Mouse (Mus musculus) heart, adult 2 months (tissue): ENCODE data around the gene Kcnma1.

Source experiments
- CTCF ChIP-seq: fragments of 200-600 bp; IDR thresholded peaks from 2 replicates; pipeline ENCODE4 v1.8.1; 2022; ENCODE audit warnings: antibody characterized with exemption, mild to moderate bottlenecking, moderate library complexity
- EP300 ChIP-seq: fragments of 200-500 bp; IDR thresholded peaks from 2 replicates; pipeline ENCODE4 v1.6.1; 2011; ENCODE audit warnings: low read depth, low read length, control low read depth; ENCODE audit not compliant: insufficient read depth
- POLR2A ChIP-seq: fragments of 200-500 bp; IDR thresholded peaks from 2 replicates; pipeline ENCODE4 v1.6.1; 2011; ENCODE audit warnings: mild to moderate bottlenecking, low read depth, low read length, control low read depth; ENCODE audit not compliant: insufficient read depth

DNA sequence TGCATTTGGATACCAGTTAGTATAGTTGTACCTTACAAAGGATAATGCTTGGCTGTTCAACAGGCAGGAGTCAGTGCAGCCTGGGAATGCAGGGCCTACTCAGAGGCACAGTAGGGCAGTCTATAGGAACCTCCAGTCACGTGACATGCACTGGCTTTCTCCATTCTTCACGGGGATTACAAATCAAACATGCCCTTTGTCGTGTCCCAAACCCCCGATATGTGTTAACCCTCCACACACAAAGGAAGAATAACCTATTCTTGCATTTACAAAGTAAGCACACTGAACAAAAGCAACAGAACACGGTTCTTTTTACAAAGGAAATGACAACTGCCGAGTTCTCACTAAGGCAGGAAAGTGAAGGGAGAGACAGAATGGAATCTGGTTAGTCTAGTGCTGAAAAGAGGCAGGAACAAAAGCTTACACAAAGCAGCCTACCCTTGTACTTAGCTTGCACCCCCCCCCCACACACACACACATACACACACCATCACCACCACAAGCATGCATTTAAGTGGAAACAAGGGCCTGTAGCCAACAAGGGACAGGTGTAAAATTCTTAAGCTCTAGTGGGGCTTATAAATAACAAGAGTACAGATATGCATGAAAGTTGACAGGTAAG is 421.4 kb downstream of the Kcnma1 start:
- TF ChIP-seq POLR2A (no peak), CTCF (no peak), EP300 (no peak)
